Mouse (Mus musculus): ENCODE data around the gene Lrfn2.

The Lrfn2 gene

DNA sequence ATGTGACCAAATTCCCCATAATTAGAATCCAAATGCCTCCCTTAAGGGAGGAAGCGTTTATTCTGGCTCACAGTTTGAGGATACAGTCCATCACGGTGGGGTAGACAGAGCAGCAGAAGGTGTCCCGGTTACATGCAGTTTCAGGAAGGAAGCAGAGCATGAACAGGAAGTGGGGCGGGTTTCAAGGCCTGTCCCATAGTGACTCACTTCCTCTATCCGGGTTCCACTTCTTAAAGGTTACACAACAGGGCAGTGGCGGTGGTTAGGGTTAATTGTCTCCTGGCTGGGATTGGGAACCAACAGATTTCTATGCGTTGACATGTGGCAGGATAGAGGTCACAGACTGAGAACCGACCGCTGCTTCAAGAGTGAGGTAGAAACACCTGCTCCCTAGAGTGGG lies 31.6 kb downstream of the Lrfn2 start:
- DNase-seq (ENCODE audit: low spot score in 2 of 2) = no peak

DNA sequence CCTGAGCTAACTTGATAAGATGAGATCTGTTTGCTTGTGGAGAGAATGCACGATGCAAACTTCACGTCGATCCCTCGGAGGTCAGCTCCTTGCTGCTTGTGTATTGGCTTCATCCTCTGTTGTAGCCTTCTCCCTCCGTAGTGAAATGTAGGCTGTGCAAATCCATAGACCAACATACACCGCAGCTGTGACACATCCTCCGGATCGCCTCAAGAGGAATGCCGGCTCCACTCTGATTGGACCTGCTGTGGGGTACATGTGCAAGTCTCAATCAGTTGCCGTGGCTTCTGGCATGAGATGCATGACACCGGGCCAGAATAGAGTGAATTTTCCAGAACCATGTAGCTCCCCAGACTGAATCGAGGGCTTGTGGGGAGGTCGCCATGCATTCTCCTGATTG lies 36.1 kb downstream of the Lrfn2 start:
- no peak for DNase-seq (ENCODE audit: low spot score in 2 of 2)

DNA sequence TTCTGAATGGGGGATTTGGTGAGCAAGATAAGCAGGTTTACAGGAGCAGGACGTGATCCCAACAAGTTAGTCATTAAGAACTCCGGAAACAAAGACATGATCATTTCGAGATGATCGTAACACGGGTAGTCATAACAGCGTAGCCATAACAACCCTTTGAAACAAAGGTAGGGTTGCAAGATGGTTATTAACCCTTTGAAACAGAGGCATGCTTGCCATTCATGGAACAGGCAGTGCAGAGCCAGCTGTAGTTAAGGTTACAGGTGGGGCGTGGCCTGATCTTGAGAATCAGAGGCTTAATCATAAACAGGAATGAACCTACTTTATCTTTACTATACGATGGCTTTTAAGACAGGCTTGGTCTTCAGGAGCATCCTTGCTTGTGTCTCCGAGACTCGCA lies 39.1 kb downstream of the Lrfn2 start:
- DNase-seq (ENCODE audit: low spot score in 2 of 2) = no peak

DNA sequence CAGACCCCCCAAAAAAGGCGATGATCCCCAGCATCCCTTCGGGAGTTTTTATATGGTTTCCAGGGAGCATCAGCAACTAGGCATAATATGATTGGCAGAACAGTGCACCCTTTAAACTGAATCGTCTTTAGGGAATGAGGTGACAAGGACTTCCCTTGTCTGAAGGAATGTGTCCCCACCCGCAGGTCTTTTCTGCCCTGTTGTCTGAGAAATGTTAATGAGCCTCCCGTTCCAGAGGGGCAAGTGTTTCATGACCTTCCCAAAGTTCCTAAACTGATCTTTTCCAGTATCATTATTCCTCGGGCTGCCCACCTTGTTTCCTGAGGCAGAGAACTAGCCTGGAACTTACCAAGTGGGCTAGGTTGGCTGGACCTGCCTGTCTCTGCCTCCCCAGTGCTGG lies 40.7 kb downstream of the Lrfn2 start:
- DNase-seq (ENCODE audit: low spot score in 2 of 2) = no peak

DNA sequence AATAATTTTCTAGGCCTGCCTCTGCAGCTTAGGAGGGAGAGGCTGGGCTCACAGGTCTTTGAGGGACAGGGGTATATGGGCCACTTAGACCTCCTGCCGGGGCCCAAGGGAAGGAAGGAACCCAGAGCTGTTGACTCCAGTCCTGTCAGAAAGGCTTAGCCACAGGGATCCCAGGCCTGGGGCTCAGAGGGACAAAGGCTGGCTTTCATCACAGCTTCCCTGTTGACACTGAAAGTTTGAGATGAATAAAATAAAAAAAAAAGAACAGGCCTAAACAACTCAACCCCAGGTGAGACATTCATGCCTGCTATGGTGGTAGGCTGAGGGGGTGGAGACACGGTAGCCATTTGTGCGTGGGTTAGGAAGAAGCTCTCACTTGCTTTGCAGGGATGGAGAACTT lies 41.2 kb downstream of the Lrfn2 start:
- no peak for DNase-seq (ENCODE audit: low spot score in 2 of 2)

DNA sequence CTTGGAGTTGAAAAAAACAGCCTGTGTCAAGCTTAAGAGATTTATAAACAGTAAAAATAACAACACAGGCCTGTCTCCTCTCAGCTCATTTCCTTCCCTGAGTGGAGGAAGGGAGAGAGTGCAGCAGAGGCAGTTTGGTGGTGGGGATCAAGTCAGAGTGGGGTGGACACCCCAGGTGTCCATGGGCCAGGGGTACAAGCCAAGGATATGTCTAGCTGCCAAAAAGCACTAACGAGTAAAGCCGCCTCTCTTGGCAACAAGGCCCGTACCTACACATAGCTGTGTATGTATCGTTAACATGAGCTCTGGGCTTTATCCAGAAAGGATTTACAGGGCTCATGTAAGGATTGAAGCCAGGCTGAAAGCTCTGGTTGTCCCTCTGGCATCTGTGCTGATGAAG lies 42.9 kb downstream of the Lrfn2 start:
- no peak for DNase-seq (ENCODE audit: low spot score in 2 of 2)

DNA sequence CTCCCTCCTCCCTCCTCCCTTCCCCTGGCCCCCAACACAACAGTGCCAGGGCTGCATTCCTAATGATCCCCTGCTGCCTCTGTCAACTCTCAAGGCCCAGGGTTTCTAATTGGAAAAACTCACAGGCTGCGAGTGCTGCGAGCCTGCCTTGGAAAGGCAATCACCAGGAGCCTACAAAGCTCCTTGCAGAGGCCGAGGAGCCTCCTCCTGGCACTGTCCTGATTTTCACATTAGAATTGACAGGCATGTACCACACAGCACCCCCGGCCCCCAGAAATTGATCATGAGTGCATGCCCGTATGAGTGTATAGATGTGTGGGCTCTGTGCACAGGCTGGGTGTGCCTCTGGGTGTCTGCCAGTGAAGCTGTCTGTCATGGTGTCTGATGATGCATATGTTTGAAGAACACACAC lies 44.4 kb downstream of the Lrfn2 start:
- DNase-seq (ENCODE audit: low spot score in 2 of 2) = peak in 1 of 2 experiments; percentile 24

DNA sequence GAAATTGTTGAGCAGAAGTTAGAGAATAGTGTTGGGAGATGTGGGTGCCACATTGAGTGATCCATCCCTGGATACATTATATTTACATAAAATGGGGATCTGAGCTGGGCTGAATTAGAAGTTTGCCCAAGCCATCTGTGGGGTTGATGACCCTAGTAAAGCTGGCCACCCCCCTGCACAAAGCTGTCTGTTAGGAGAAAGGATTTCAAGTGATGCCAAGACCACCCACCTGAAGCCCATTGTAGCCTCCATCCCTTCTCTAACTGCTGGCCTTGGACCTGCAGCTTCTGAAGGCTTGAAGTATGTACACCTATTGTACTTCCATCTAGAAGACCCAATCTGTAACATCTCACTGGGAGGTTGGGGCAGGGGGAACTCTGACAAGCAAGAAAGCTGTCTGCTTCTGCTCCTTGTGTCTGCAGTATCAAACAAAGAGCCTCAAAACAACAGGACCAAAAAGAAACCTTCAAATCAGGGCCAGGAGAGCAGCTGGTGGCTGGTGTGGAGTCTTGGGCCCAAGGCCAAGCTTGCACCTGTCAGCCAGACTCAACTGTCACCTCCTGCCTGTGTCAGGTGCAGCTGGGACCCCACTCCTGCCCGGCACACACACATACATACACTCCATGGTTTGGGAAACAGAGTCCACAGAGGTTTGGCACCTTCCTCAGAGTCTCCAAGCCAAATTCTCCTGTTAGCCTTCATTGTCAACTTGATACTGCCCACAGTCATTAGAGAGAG lies 63.2 kb downstream of the Lrfn2 start:
- peak in 1 of 2 experiments; percentile 64 for DNase-seq (ENCODE audit: low spot score in 2 of 2)

DNA sequence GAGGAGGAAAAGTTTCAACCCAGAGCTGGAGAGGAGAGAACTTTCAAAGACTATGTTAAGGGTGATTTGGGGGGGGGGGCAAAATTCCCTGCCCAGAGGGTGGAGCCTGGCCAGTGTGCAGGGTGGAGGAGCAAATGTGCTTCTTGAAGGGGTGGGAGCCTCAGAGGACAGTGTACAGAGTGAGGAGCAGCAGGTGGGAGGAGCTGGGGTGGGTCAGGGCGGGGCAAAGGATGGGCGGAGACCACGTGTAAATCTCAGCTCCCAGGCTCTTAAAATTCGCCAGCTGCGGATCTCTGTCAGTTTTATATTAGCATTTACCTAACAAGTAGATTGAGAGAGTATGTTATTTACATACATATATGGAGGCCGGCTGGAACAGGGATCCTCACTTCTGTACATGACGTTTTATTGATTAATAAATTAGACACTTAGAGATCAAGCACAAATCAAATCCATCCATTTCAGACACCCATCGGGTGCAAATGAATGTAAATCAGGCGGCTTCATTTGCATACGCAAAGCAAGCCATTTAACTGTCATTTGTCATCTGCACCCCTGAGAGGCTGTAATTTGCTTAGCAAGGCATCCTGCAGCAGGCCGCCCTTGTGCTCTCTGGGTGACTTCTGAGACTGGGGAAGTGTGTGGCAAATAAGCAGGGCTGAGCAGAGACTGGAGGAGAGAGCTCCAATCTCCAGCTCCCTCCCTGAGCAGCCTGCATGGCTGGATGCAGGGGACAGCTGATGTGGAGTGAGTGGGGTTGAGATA lies 67.5 kb downstream of the Lrfn2 start:
- no peak for DNase-seq (ENCODE audit: low spot score in 2 of 2)

DNA sequence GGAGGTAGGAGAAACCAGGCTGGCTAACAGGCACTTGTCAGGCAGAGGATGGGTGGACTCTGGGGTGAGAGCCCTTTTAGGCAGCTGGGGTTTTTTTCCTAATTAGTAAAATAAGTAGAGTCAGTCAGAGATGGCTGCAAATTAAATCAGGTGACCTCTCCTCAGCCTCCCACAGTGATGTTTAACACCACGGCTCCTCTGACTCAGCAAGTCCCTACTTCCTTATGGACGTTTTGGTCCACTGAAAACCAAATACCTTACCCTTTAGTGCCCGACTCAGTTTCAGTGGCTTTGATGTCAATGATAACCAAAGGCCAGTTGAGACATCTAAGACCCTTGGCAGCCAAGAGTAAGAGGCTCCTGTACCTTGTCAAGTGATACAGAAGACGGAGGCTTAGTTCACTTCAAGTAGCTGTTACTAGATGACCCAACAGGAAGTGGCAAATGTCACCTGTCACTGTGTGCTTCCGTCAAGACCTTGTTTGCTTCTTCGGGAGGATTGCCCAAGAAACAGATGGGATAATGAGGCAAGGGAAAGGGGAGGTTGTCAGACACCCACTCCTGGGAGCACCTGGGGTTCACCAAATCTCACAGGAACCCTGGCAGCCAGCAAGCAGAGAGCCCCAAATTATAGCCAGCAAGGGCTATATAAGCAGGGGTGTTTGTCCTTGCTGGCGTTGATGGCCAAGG lies 77.3 kb downstream of the Lrfn2 start:
- DNase-seq (ENCODE audit: low spot score in 2 of 2) = no peak

DNA sequence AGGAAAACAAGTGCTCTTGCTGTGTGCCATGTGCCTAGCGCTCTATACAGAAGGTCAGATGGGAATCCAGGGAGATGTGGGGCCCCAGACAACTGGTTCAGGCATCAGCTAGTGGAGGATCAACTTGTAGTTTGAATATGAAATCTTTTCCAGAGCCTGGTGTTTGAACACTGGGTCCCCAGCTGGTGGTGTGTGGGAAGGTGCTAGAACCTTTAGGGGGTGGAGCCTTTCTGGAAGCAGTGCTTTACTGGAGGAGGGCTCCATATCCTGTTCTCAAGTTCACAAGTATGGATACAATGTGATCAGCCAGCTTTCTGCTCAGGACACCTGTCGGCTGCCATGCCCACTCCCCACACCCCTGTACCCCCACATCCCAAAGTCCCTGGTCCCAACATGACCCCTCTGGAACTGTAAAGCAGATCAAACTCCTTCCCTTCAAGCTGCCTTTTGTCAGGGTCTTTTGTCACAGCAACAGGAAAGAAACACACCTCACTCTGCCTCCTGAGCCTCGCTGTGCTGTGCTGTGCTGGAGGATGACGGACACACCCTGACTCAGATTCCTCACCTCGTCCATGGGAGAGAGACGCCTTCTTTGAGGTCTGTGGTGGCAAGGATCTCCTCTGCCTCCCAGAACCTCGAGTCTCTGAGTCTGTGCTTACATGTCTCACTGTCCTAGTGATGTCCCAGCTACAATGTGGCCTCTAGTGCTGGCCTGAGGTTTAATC lies 81.9 kb downstream of the Lrfn2 start:
- no peak for DNase-seq (ENCODE audit: low spot score in 2 of 2)

DNA sequence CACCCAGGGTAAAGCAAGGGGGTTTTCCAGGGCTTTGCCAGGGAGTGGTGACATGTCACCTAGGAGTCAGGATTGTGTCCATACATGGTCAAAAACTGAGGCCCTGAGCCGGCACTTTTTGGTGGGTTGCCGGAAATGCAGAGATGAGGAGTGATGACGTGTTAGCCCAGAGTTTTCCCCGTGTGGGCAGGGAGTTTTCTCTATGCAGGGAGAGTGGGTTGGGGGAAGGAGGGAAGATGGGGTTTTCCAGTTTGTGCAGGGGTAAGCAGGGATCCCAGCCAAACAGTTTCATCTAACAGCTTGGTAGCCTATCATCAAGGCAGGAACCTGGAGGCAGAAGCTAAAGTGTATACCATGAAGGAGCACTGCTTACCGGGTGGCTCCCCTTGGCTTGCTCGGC lies 83.2 kb downstream of the Lrfn2 start:
- DNase-seq (ENCODE audit: low spot score in 2 of 2) = no peak

DNA sequence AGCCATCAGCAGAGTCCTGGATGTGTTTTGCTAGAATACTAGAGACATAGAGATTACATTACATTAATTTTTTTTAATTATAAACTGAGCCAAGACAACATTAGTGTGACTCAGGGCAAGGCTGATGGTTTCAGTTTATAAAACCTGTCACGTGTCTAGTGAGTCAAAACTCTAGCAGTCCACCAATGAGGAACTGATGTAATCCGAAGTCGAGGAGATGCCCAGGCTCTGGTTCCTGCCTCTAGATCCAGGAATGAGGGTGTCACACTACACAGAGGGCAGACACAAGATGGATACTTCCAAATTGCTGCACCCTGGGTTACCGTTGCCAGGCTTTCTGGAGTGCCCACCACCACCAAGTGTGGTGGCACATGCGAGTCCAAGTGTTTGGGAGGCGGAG lies 84.0 kb downstream of the Lrfn2 start:
- no peak for DNase-seq (ENCODE audit: low spot score in 2 of 2)

DNA sequence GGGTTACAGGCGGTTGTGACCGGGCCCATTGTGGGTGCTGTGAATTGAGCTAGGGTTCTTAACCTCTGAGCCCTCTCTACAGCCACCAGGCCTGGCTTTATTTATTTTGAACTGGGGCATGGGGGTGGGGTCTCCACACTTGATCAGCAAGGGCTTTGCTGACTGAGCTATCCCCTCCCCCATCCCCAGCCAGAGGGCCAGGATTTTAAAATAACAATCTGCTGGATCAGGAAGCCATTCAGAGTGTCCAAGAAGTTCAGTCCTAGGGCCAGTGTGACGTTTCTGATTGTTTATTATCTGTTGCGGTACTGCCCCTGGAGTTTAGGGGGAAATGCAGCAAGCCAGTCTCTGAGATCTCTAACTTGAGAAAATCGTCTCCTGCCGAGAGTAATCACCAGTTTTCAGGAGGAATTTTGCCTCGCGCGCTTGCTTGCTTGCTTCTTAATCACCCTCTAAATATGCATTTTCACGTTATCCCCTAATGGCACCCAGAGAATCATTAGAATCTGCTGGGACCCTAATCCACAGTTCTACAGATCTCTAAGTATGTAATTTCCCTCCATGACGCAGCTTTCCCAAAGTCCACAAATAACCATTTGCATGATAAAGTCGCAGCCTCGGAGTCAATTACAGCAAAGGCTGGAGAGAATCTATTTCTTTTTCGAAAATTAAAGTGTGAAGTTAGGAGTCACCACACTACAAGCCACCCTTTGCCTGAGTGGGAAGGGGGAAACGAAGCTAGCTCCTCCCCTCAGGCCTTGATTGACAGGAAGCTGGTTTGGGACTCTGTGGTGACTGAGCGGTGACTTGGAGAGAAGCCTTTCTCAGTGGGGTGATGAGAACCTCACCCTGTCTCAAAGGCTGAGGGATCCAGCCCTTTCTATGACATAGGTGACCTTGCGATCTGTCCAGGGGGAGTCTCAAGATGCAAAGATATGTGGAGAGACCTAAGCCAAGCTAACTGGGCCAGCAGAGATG lies 85.5 kb downstream of the Lrfn2 start:
- no peak for DNase-seq (ENCODE audit: low spot score in 2 of 2)

DNA sequence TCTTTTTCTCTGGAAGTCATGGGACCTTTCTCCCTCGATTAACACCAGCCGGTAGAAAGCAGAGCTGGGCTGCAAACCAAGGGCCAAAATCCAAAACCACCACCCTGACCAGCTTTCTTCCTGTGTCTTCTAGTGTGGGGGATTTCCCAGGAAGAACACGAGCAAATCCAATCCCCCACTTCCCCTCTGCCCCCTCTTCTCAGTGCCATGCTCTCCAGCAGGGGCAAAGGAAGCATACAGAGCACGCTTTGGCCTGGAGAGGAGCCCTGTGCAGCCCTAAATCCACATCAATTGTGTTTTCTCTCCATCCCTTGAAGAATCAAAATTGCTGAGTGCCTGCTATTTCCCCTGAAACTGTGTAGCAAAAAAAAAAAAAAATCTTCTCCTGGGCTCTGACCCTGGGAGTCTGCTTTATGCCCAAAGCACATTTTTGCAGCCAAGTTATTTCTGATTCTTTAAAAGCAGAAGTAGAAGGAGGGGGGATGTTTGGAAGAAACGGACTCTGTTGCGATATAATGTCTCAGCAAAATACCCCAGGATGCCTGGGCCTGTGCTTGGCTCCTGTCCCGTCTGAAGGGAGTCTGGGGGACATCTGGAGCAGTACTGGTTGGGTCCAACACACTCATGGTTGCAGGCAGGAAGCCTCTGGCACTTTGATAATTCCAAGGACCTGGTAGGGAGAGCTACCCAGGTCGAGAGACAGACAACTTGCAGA lies 86.8 kb downstream of the Lrfn2 start:
- no peak for DNase-seq (ENCODE audit: low spot score in 2 of 2)

DNA sequence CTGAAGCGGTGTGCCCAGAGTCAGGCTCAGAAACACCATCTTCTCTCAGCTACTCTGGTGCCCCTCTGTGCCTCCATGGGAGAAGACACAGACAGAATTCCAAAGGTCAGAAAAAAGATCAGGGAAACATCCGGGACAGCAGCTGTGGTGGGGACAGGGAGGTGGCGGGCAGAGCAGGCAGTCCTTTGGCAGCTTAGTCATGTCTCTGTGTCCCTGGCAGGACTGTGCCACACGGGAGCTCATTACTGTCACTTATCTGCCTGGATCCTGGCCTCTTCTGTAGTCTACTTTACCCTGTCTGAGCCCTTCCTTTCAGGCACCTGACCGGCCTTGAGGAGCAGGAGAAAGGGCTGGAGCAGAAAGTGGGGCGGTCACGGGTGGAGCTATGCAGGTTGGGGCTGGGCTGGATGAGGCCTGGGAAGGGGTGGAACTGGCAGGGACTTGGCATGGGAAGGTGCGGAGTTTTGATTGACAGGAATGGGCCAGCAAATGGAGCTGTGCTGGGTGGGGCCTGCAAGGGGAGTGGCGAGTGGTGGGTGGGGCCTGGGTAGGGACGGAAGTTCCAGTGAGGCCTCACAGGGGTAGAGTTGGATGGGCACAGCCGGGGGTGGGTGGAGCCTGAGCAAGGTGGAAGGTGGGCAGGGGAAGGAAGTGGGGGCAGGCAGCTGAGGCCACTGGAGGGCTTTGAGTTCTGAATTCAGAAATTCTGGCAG lies 97.5 kb downstream of the Lrfn2 start:
- DNase-seq (ENCODE audit: low spot score in 2 of 2) = peak in 1 of 2 experiments; percentile 34

DNA sequence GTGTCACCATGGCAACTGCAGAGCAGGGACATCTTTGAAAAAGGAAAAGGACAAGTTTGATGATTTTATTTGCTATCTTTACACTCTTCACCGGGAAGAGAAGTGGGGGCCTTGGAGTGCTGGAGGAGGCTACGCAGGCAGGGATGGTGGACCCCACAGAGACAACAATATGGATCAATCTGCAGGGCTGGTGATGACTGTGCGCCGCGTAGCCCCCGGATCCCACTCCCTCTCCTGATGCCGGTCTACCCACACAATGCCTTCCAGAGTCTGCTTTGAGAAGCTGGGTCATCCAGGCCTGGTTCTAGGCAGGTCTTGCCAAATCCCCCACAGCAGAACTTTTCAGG lies 98.1 kb downstream of the Lrfn2 start:
- DNase-seq (ENCODE audit: low spot score in 2 of 2) = no peak

DNA sequence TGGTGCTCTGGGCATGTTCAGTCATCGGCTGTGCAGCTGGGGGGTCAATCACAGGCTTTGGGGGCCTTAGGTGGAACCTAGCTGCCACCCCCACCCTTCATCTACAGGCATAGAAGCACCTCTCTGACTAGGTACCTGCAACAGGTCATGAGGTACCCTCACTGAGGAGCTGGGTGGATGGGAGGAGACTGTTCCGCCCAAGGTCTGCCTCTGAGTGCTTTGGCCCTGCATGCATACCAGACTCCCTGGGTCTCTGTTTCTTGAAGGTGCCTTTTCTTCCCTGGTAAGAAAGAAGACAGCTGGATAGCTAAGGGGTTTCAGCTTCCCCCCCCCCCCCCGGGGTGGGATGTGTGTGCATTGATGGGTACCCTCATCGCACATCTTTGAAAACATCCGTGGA lies 98.7 kb downstream of the Lrfn2 start:
- DNase-seq (ENCODE audit: low spot score in 2 of 2) = no peak

DNA sequence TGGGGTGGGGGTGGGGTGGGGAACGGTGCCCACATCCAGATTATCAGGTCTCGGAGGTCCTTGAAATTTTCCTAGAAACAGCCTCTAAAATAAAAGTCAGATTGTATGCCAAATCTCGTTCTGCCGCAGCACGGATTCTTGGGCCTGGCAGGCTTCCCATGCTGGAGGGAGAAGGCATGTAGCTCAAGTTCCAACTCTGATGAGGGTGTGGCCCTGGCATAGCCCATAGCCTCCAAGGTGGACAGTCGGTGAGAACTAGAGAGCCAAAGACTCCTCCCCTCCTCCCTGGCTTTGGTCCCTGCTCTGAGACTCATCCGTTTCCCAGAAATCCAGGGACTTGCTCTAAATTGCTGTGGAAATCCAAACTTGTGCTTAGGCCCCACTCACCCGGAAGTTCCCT lies 99.6 kb downstream of the Lrfn2 start:
- DNase-seq (ENCODE audit: low spot score in 2 of 2) = peak in 1 of 2 experiments; percentile 26

DNA sequence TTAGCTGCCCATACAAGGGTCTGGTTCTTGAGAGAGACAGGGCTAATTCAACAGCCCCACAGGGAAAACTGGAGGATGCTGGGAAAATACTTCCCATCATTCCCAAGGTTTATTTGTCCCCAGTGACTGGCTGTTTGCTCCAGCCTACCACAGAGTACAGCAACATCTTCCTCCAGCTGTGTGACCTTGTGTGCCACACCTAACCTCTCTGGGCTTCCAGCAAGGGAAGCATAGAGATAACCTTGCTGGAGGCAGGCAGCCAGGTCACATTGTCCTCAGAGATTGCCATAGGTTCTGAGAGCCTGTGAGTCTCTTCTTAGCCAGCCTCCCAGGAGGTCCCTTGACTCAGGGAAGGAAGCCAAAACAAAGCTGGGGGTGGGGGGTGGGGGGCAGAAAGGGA lies 101.1 kb downstream of the Lrfn2 start:
- no peak for DNase-seq (ENCODE audit: low spot score in 2 of 2)

Data from cerebellum, postnatal 4 days (tissue).